Mouse (Mus musculus) ES-E14 (cell line): ENCODE measurements around the gene Camkk1.

Experiments
- CHD2 ChIP-seq: IDR thresholded peaks from 2 replicates; pipeline ENCODE4 v1.6.1; 2014; ENCODE audit warnings: mild to moderate bottlenecking, low read depth, low read length, inconsistent platforms
- HCFC1 ChIP-seq: IDR thresholded peaks from 2 replicates; pipeline ENCODE4 v1.6.1; 2012; ENCODE audit warnings: low read length, inconsistent platforms, borderline replicate concordance; ENCODE audit not compliant: insufficient read depth
- ZNF384 ChIP-seq: IDR thresholded peaks from 2 replicates; pipeline ENCODE4 v1.6.1; 2012; ENCODE audit warnings: low read depth, low read length, inconsistent platforms

DNA sequence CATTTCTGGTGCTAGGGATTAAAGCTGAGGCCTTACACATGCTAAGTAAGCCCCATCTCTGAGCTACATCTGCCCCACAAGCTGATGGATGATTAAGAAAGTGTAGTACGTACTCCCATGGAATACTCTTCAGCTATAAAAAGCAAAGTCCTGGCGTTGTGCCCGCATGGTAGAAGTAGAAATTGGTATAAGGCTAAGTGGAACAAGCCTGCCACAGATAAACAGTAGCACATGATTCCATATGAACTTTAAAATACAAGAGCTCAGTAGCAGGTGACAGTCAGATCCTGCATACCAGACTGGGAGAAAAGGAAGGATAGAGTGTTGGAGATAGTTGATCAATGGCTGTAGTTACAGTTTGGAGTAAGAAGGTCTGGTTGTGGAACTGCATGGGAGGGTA, 42.6 kb downstream of the Camkk1 start:
- TF ChIP-seq CHD2, result no peak
- TF ChIP-seq HCFC1, result no peak
- TF ChIP-seq ZNF384, result no peak
